Mouse (Mus musculus): ENCODE results near the gene Clec2d. TPM values are rescaled to one million over a fixed set of nuclear protein-coding genes. Genes with fewer than 3 reads are reported as not detected.

Gene Clec2d
- polyA plus RNA-seq, 1 experiment from 2014 or later: 2.0 TPM

DNA sequence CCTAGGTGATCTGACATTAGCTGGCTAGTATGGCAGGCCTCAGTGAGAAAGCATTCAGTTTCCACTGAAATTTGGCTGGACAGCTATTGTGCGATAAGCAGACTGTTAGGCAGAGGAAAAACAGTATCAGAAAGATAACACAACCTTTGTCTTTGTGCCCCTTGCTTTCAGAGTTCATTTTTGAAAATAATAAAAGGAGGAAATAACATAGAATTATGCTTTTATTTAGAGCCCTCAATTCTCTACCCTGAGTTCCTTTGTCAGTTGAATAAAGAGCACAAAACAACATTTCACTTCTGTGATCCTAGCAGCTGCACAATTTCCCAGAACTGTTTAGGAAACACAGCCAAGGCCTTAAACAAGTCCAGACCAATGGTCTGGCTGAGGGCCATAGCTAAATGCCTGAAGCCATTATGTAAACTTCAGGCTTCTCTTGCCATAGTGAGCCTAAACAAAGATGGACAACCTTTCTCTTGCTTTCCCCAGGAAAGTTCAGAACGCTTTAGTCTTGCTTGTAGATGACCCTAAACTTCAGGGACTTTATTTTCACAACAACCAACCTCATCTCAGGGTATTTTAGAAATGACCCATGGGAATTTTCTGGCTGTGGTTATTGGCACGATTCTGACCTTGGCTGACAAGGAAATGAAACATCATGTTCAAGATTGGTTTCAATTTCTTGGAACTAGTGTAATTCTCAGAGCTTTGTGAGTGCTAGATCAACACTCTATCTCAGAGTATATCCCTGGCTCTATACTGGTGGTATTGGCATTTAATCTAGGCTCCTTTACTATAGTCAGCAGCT lies 49.6 kb downstream of the Clec2d start:
- Histone ChIP-seq H3K27ac (ENCODE audit: low read length) (peak overlapping the region; percentile 93), H3K36me3 (ENCODE audit: control insufficient read depth, insufficient read depth, low read length) (no peaks in the 10 kb centered on the region), H3K27me3 (ENCODE audit: control insufficient read depth, insufficient read depth, low read depth, low read length) (no peaks in the 10 kb centered on the region), H3K4me3 (ENCODE audit: low read length) (no peak overlapping the region), H3K4me1 (replicated peaks; ENCODE audit: control insufficient read depth, insufficient read depth, low read length) (peaks cover 26% of the 10 kb centered on the region), H3K9me3 (ENCODE audit: control insufficient read depth, low read length) (no peaks in the 10 kb centered on the region), H3K4me2 (ENCODE audit: low read depth, low read length) (peak overlapping the region; percentile 0; the same call in 1 of the 2 replicates), H3K9ac (ENCODE audit: low read length) (no peak overlapping the region)
- ATAC-seq (ENCODE audit: low read depth): peak; percentile 90
- WGBS: 28% methylated on average over 3 of the region's 3 CpGs

DNA sequence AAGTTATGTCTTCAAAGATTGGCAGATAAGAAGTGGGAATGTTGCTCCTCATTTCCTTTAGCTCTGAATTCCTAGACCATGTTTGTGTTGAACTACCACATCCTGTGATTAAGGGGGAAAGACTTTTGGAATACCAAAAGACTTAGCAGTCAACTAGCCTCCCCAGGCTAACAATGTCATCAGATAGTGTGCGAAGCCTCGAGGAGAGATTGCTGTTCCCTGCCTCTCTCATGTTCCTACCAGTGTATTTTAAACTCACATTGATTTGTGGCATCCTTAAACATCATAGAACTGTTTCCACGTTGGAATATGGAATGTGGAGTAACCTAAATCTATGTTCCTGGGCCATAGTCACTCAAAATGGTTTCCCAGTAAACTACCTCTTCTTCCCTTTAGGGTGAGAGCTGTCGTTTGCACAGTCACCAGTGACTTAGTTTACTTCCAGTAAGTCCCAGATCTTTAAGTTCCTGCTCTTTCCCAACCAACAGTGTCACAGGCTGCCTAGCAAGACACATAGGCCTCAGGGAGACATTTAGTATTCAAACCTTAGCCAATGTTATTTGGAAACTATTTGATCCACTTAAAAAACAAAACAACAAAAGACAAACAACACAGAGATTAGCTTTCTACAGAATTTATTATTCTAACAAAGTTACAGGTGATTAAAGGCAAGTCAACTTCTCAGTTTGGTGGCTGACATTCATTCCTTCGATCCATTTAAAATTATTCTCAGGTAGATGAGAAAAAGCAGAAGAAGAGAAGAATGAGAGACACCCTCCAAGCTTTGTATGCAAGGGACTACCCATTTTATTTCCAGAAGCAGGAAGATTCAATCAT lies 51.8 kb downstream of the Clec2d start:
- Histone ChIP-seq H3K9ac (ENCODE audit: low read length) (no peak overlapping the region), H3K9me3 (ENCODE audit: control insufficient read depth, low read length) (no peaks in the 10 kb centered on the region), H3K36me3 (ENCODE audit: control insufficient read depth, insufficient read depth, low read length) (no peaks in the 10 kb centered on the region), H3K4me1 (replicated peaks; ENCODE audit: control insufficient read depth, insufficient read depth, low read length) (peaks cover 29% of the 10 kb centered on the region), H3K27ac (ENCODE audit: low read length) (peak overlapping the region; percentile 71), H3K27me3 (ENCODE audit: control insufficient read depth, insufficient read depth, low read depth, low read length) (no peaks in the 10 kb centered on the region), H3K4me2 (ENCODE audit: low read depth, low read length) (no peak overlapping the region), H3K4me3 (ENCODE audit: low read length) (no peak overlapping the region)
- no peak for ATAC-seq (ENCODE audit: low read depth)
- 67% methylated on average over 5 of the region's 5 CpGs for WGBS

DNA sequence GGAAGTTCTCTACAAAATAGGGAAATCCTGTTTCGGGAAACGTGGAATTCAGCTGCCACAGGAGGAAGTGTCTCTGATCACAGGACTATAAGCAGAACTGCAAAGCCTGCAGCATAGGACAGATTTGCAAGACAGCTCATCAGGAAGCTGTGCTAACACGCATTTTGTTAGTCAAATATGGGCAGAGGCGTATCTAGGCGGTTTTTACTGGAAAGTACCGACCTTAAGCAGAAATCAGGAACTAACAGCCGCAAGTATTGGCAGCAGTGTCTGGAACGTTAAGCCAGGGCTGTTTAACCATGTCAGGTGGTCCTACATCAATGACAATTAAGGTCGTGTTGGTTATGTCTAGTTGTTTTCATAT lies 52.4 kb downstream of the Clec2d start:
- Histone ChIP-seq H3K27me3 (ENCODE audit: control insufficient read depth, insufficient read depth, low read depth, low read length) (no peaks in the 10 kb centered on the region), H3K9ac (ENCODE audit: low read length) (no peak overlapping the region), H3K4me3 (ENCODE audit: low read length) (no peak overlapping the region), H3K27ac (ENCODE audit: low read length) (peak overlapping the region; percentile 71), H3K4me1 (replicated peaks; ENCODE audit: control insufficient read depth, insufficient read depth, low read length) (peaks cover 29% of the 10 kb centered on the region), H3K9me3 (ENCODE audit: control insufficient read depth, low read length) (no peaks in the 10 kb centered on the region), H3K36me3 (ENCODE audit: control insufficient read depth, insufficient read depth, low read length) (no peaks in the 10 kb centered on the region), H3K4me2 (ENCODE audit: low read depth, low read length) (no peak overlapping the region)
- ATAC-seq (ENCODE audit: low read depth): peak; percentile 30; the same call in 1 of the 2 replicates
- WGBS: 39% methylated on average over 9 of the region's 9 CpGs

DNA sequence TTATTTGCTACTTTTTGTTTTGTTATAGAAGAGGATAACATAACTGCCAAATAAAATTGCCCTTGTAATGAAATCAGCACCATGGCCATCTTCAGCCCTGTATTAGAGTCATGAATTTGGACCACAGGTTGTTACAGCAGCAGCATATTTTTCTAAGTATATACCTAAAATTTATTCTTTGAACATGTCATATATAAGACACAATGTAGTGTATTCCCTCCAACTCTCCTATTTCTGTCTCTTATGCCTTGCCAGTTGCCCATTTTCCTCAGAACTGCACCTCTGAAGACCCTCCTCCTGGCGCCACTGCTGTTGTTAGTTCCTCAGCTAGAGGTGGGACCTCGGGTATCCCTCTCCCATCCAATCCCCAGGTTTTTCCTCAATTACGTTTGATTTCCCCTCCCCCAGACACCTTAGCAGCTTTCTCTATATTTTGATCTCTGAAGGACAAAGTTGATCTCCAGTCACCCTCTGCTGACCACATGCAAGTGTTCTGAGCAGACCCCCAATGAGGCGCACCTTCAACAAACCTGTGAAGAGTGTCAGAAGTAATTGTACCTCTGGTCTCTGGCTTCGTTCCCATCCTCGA lies 53.0 kb downstream of the Clec2d start:
- H3K9me3 ChIP-seq (ENCODE audit: control insufficient read depth, low read length): no peaks in the 10 kb centered on the region
- H3K36me3 ChIP-seq (ENCODE audit: control insufficient read depth, insufficient read depth, low read length): no peaks in the 10 kb centered on the region
- peak overlapping the region; percentile 71 for H3K27ac ChIP-seq (ENCODE audit: low read length)
- 68% methylated on average over 6 of the region's 6 CpGs for WGBS
- no peaks in the 10 kb centered on the region for H3K27me3 ChIP-seq (ENCODE audit: control insufficient read depth, insufficient read depth, low read depth, low read length)
- no peak overlapping the region for H3K9ac ChIP-seq (ENCODE audit: low read length)
- H3K4me3 ChIP-seq (ENCODE audit: low read length): no peak overlapping the region
- H3K4me2 ChIP-seq (ENCODE audit: low read depth, low read length): no peak overlapping the region
- no peak for ATAC-seq (ENCODE audit: low read depth)
- peaks cover 29% of the 10 kb centered on the region for H3K4me1 ChIP-seq (replicated peaks; ENCODE audit: control insufficient read depth, insufficient read depth, low read length)

DNA sequence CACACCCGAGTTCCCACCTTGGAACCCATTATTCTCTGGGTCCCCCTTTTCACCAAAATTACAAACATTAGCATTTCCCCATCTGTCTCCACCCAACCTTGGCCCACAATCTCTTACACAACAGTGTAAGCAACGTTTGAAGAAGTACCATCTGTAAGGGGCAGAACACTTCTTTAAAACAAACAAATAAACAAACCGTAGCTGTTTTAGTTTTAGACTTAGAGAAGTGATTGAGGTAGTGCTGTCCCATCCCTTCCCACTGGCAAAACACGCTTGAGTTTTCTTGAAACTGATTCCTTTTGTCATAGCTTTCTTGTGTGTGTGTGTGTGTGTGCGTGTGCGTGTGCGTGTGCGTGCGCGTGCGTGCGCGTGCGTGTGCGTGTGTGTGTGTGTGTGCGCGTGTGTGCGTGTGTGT lies 53.5 kb downstream of the Clec2d start:
- Histone ChIP-seq H3K27ac (ENCODE audit: low read length) (peak overlapping the region; percentile 71), H3K4me2 (ENCODE audit: low read depth, low read length) (no peak overlapping the region), H3K9me3 (ENCODE audit: control insufficient read depth, low read length) (no peaks in the 10 kb centered on the region), H3K27me3 (ENCODE audit: control insufficient read depth, insufficient read depth, low read depth, low read length) (no peaks in the 10 kb centered on the region), H3K36me3 (ENCODE audit: control insufficient read depth, insufficient read depth, low read length) (no peaks in the 10 kb centered on the region), H3K4me1 (replicated peaks; ENCODE audit: control insufficient read depth, insufficient read depth, low read length) (peaks cover 26% of the 10 kb centered on the region), H3K4me3 (ENCODE audit: low read length) (no peak overlapping the region), H3K9ac (ENCODE audit: low read length) (no peak overlapping the region)
- ATAC-seq (ENCODE audit: low read depth): no peak
- WGBS: 81% methylated on average over 12 of the region's 18 CpGs

DNA sequence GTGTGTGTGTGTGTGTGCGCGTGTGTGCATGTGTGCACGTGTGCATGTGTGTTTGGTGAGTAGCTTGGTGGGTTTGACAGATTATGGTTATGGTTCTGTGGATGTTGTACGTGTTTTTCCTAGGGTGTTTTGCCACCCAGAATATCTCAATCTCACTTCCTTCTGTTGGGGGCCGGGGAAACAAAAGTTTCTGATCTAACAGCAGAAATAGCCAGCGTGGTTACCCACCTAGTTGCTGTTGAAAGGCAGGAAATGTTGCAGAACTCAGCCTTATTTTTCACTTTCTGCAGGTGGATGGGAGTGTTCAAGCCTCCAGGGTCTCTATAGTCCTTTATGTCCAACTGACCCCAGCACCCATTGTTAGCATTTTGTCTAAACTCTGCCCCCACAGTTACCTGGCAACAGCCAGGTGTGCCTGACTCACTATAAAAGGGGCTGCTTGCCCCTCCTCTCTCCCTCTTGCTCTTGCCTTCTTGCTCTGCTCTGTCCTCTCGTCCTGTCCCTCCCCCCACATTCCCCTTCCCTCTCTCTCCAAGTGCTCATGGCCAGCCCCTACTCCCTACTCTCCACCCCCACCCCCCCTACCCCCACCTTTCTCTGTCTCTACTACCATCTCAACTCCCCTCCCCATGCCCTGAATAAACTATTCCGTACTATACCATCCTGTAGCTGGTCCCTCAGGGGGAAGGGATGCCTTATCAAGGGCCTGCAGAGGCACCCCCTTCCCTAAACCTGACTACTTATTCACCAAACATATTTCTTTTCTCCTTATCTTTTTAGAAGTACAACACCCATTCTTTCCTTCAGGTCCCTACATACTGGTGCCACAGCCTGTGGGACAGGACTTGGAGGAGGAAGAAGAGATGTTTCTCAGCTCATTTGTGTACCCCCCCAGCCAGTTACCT lies 54.3 kb downstream of the Clec2d start:
- peak overlapping the region; percentile 71 for H3K27ac ChIP-seq (ENCODE audit: low read length)
- H3K4me2 ChIP-seq (ENCODE audit: low read depth, low read length): no peak overlapping the region; the same call in 1 of the 2 replicates
- H3K36me3 ChIP-seq (ENCODE audit: control insufficient read depth, insufficient read depth, low read length): no peaks in the 10 kb centered on the region
- WGBS: 53% methylated on average over 8 of the region's 8 CpGs
- no peak overlapping the region for H3K4me3 ChIP-seq (ENCODE audit: low read length)
- H3K9me3 ChIP-seq (ENCODE audit: control insufficient read depth, low read length): no peaks in the 10 kb centered on the region
- H3K4me1 ChIP-seq (replicated peaks; ENCODE audit: control insufficient read depth, insufficient read depth, low read length): peaks cover 24% of the 10 kb centered on the region
- ATAC-seq (ENCODE audit: low read depth): no peak
- no peak overlapping the region for H3K9ac ChIP-seq (ENCODE audit: low read length)
- no peaks in the 10 kb centered on the region for H3K27me3 ChIP-seq (ENCODE audit: control insufficient read depth, insufficient read depth, low read depth, low read length)

DNA sequence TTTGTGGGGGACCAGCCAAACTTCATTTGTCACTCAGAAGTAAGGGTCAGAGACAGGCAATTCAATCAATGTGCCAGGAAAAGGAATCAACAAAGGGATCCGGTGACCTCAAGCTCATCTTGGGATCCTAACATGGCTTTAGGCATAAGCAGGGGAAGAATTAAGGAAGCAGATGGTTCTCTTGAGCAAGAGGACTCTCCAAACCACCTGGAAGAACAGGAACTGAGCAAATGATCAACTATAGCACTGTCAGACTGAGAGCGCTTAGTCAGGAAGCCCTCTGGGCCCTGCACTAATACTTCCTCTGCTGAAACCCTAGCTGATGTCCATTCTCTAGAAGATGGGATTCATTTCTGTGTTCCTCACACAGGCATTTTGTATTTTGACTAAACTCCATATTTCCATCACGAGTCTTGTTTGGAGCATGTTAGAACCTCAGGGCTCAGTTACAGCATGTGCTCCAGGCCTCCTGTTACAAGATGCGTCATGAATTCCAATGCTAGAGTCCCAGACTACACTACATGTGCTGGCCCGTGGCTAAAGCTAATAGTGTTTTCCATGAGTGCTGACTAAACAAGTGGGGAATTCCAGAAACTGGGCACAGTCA lies 55.5 kb downstream of the Clec2d start:
- peak; percentile 56 for ATAC-seq (ENCODE audit: low read depth)
- Histone ChIP-seq H3K27me3 (ENCODE audit: control insufficient read depth, insufficient read depth, low read depth, low read length) (no peaks in the 10 kb centered on the region), H3K9me3 (ENCODE audit: control insufficient read depth, low read length) (no peaks in the 10 kb centered on the region), H3K36me3 (ENCODE audit: control insufficient read depth, insufficient read depth, low read length) (no peaks in the 10 kb centered on the region), H3K4me2 (ENCODE audit: low read depth, low read length) (peak overlapping the region; percentile 36), H3K4me1 (replicated peaks; ENCODE audit: control insufficient read depth, insufficient read depth, low read length) (peaks cover 14% of the 10 kb centered on the region; the same call in 1 of the 2 replicates), H3K9ac (ENCODE audit: low read length) (no peak overlapping the region), H3K4me3 (ENCODE audit: low read length) (no peak overlapping the region), H3K27ac (ENCODE audit: low read length) (peak overlapping the region; percentile 71)
- WGBS: 64% methylated on average over 5 of the region's 5 CpGs

All from lung, embryonic 16.5 days (tissue).